Mouse (Mus musculus) heart, adult 2 months (tissue): ENCODE results near the gene Gja4.

Experiments
- CTCF ChIP-seq: fragments of 200-600 bp; IDR thresholded peaks from 2 replicates; pipeline ENCODE4 v1.8.1; 2022; ENCODE audit warnings: antibody characterized with exemption, mild to moderate bottlenecking, moderate library complexity
- EP300 ChIP-seq: fragments of 200-500 bp; IDR thresholded peaks from 2 replicates; pipeline ENCODE4 v1.6.1; 2011; ENCODE audit warnings: low read depth, low read length, control low read depth; ENCODE audit not compliant: insufficient read depth
- POLR2A ChIP-seq: fragments of 200-500 bp; IDR thresholded peaks from 2 replicates; pipeline ENCODE4 v1.6.1; 2011; ENCODE audit warnings: mild to moderate bottlenecking, low read depth, low read length, control low read depth; ENCODE audit not compliant: insufficient read depth

DNA sequence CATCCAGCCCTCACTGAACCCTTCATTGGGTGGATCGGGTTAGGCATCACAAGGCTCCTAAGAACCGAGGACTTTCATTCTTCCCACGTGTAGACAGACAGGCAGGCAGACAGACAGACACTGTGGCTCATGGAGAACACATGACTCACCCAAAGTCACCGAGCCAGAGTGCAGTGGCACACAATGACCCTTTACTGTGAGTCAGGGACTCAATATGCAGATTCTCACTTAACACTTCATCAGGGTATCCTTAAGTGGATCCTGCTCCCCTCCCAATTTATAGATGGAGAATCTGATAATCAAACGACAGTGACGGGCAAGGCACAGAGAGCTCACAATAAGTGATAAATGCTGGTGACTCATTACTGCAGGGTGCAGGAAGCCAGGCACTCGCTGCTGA, 13.4 kb upstream of the Gja4 start:
- TF ChIP-seq POLR2A = no peak
- no peak for TF ChIP-seq CTCF
- TF ChIP-seq EP300 = no peak
